Mouse (Mus musculus): Measurements from ENCODE around the gene Cmtm1. TPM values are rescaled to one million over a fixed set of nuclear protein-coding genes. Genes with fewer than 3 reads are reported as not detected.
"Not testable (repeated sequence)": the region's sequence is repeated elsewhere in the genome, so short reads cannot be mapped to it uniquely, and the experiment has no call there.

Gene Cmtm1
- polyA plus RNA-seq, 1 experiment from 2014 or later = not detected

GRCm38 (mm10) chr8:104333786-104334185 lies 23.8 kb upstream of the Cmtm1 start:
- H3K4me3 ChIP-seq (replicated peaks; ENCODE audit: low read depth, low read length) = no peak overlapping the region
- no peak for TF ChIP-seq CTCF (IDR thresholded peaks at IDR 0.05; ENCODE audit: low read depth)
- H3K9ac ChIP-seq (ENCODE audit: low read depth, low read length) = no peak overlapping the region
- no peaks in the 10 kb centered on the region for H3K36me3 ChIP-seq (ENCODE audit: insufficient read depth, low read length)
- no peak overlapping the region for H3K27ac ChIP-seq
- no peak for ATAC-seq (replicated peaks; ENCODE audit: low FRiP score, low read depth)
- H3K4me1 ChIP-seq (replicated peaks; ENCODE audit: insufficient read depth, low read length) = no peaks in the 10 kb centered on the region
- no peaks in the 10 kb centered on the region for H3K27me3 ChIP-seq (ENCODE audit: insufficient read depth, low read length)
- no peaks in the 10 kb centered on the region for H3K9me3 ChIP-seq (replicated peaks; ENCODE audit: low read length)
- WGBS = 72% methylated on average over 5 of the region's 5 CpGs
- no peak for DNase-seq (ENCODE audit: low spot score)
- H3K4me2 ChIP-seq (ENCODE audit: low read length) = no peak overlapping the region

DNA sequence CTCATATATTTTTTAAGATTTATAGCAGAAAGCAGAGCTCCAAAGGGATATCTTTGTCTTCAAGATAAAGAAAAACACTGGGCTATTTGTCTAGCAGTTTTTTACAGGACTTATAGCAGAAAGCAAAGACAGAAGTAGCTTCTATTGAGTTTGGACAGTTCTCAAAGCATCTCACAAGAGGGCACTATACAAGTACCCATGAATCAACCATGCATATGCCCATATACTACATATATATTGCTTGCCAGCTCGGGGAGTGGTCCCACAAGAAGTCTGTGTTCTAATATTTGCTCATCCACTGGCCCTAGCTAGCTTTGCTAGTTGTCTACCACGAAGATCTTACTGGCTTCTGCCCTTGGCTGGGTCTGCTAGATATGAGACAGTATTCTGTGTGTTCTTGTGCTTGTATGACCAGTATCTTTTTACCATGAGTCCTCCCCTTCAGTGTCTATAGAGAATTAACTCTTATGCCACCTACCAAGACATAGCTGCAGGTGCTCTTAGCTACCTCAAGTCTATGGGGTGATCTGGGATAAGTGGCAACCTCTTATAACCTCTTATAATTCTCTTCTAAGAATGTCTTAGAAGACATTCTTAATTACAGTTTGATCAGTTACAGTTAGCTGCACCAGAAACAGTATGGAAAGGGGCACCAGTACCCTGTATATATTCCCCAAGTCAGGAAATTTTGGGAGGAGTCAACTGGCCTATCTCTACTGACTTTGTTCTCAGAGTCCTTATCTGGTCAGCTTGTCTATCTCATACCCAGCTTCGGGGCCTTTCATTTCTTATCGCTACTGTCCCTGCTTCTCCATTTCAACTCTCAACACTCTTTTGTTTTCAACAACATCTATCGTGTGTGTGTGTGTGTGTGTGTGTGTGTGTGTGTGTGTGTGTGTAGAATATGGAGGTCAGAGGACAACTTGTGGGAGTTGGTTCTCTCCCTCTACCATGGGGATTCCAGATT lies 23.0 kb upstream of the Cmtm1 start:
- TF ChIP-seq CTCF (IDR thresholded peaks at IDR 0.05; ENCODE audit: low read depth) = peak; percentile 27; the same call in 1 of the 2 replicates
- H3K4me1 ChIP-seq (replicated peaks; ENCODE audit: insufficient read depth, low read length) = no peaks in the 10 kb centered on the region
- 76% methylated on average over 5 of the region's 5 CpGs for WGBS
- no peaks in the 10 kb centered on the region for H3K27me3 ChIP-seq (ENCODE audit: insufficient read depth, low read length)
- no peaks in the 10 kb centered on the region for H3K9me3 ChIP-seq (replicated peaks; ENCODE audit: low read length)
- ATAC-seq (replicated peaks; ENCODE audit: low FRiP score, low read depth) (no peak), DNase-seq (ENCODE audit: low spot score) (no peak)
- H3K36me3 ChIP-seq (ENCODE audit: insufficient read depth, low read length) = no peaks in the 10 kb centered on the region
- H3K9ac ChIP-seq (ENCODE audit: low read depth, low read length) = no peak overlapping the region
- no peak overlapping the region for H3K4me2 ChIP-seq (ENCODE audit: low read length)
- H3K4me3 ChIP-seq (replicated peaks; ENCODE audit: low read depth, low read length) = no peak overlapping the region
- no peak overlapping the region for H3K27ac ChIP-seq

GRCm38 (mm10) chr8:104321930-104322329 lies 12.0 kb upstream of the Cmtm1 start, which contains the start of gene Cmtm2b:
Gene Cmtm2b, plus strand, starts transcription at chr8:104322230.
- H3K27me3 ChIP-seq (ENCODE audit: insufficient read depth, low read length); H3K4me1 ChIP-seq (replicated peaks; ENCODE audit: insufficient read depth, low read length); DNase-seq (ENCODE audit: low spot score); H3K36me3 ChIP-seq (ENCODE audit: insufficient read depth, low read length); H3K4me2 ChIP-seq (ENCODE audit: low read length); H3K9ac ChIP-seq (ENCODE audit: low read depth, low read length); H3K9me3 ChIP-seq (replicated peaks; ENCODE audit: low read length); ATAC-seq (replicated peaks; ENCODE audit: low FRiP score, low read depth); H3K4me3 ChIP-seq (replicated peaks; ENCODE audit: low read depth, low read length); H3K27ac ChIP-seq: not testable (repeated sequence)
- WGBS = 85% methylated on average over 12 of the region's 12 CpGs

GRCm38 (mm10) chr8:104321267-104321666 lies 11.3 kb upstream of the Cmtm1 start, which contains the start of gene Gm11020:
Gene Gm11020, plus strand, starts transcription at chr8:104321567.
- not testable (repeated sequence) for H3K9me3 ChIP-seq (replicated peaks; ENCODE audit: low read length); H3K27me3 ChIP-seq (ENCODE audit: insufficient read depth, low read length); H3K4me2 ChIP-seq (ENCODE audit: low read length); H3K36me3 ChIP-seq (ENCODE audit: insufficient read depth, low read length); H3K4me1 ChIP-seq (replicated peaks; ENCODE audit: insufficient read depth, low read length); DNase-seq (ENCODE audit: low spot score); H3K9ac ChIP-seq (ENCODE audit: low read depth, low read length); H3K27ac ChIP-seq; ATAC-seq (replicated peaks; ENCODE audit: low FRiP score, low read depth); H3K4me3 ChIP-seq (replicated peaks; ENCODE audit: low read depth, low read length)
- 83% methylated on average over 8 of the region's 11 CpGs for WGBS

GRCm38 (mm10) chr8:104313311-104313710 lies 3.4 kb upstream of the Cmtm1 start:
- WGBS = 48% methylated on average over 4 of the region's 4 CpGs
- Histone ChIP-seq H3K9me3 (replicated peaks; ENCODE audit: low read length) (no peaks in the 10 kb centered on the region), H3K4me2 (ENCODE audit: low read length) (no peak overlapping the region), H3K27me3 (ENCODE audit: insufficient read depth, low read length) (no peaks in the 10 kb centered on the region), H3K27ac (no peak overlapping the region), H3K9ac (ENCODE audit: low read depth, low read length) (no peak overlapping the region), H3K4me1 (replicated peaks; ENCODE audit: insufficient read depth, low read length) (no peaks in the 10 kb centered on the region), H3K4me3 (replicated peaks; ENCODE audit: low read depth, low read length) (no peak overlapping the region), H3K36me3 (ENCODE audit: insufficient read depth, low read length) (no peaks in the 10 kb centered on the region)
- TF ChIP-seq CTCF (IDR thresholded peaks at IDR 0.05; ENCODE audit: low read depth) = peak; percentile 56
- no peak for ATAC-seq (replicated peaks; ENCODE audit: low FRiP score, low read depth)
- DNase-seq (ENCODE audit: low spot score) = peak; percentile 25

GRCm38 (mm10) chr8:104312023-104312422 lies 2.1 kb upstream of the Cmtm1 start:
- H3K4me2 ChIP-seq (ENCODE audit: low read length); H3K27ac ChIP-seq; H3K4me1 ChIP-seq (replicated peaks; ENCODE audit: insufficient read depth, low read length); DNase-seq (ENCODE audit: low spot score); H3K4me3 ChIP-seq (replicated peaks; ENCODE audit: low read depth, low read length); H3K27me3 ChIP-seq (ENCODE audit: insufficient read depth, low read length); H3K9me3 ChIP-seq (replicated peaks; ENCODE audit: low read length); H3K36me3 ChIP-seq (ENCODE audit: insufficient read depth, low read length); H3K9ac ChIP-seq (ENCODE audit: low read depth, low read length); ATAC-seq (replicated peaks; ENCODE audit: low FRiP score, low read depth): not testable (repeated sequence)
- 89% methylated on average over 3 of the region's 3 CpGs for WGBS

GRCm38 (mm10) chr8:104308341-104308740 lies 1.6 kb downstream of the Cmtm1 start:
- not testable (repeated sequence) for H3K4me2 ChIP-seq (ENCODE audit: low read length); H3K27me3 ChIP-seq (ENCODE audit: insufficient read depth, low read length); ATAC-seq (replicated peaks; ENCODE audit: low FRiP score, low read depth); H3K27ac ChIP-seq; H3K4me1 ChIP-seq (replicated peaks; ENCODE audit: insufficient read depth, low read length); H3K9me3 ChIP-seq (replicated peaks; ENCODE audit: low read length); DNase-seq (ENCODE audit: low spot score); H3K4me3 ChIP-seq (replicated peaks; ENCODE audit: low read depth, low read length); H3K9ac ChIP-seq (ENCODE audit: low read depth, low read length); H3K36me3 ChIP-seq (ENCODE audit: insufficient read depth, low read length)
- 45% methylated on average over 6 of the region's 6 CpGs for WGBS

All from kidney, postnatal 0 days (tissue).